In genomic region chr7:103813766-103814165, GRCm38 (mm10) we compare ENCODE assay signal across 8 mouse cellular contexts. TPM values are rescaled to one million over a fixed set of nuclear protein-coding genes. Genes with fewer than 3 reads are reported as not detected.
DNase-seq lines count a peak whose midpoint lies in the region; ATAC-seq lines count a peak whose summit lies in the region.

TSS of gene Hbb-bt (minus strand) at chr7:103813996.

- DNase-seq in left cerebral cortex, adult 18-20 months (ENCODE audit: low spot score in 2 of 2), result no peak
- DNase-seq in left cerebral cortex, postnatal 4 days, result no peak
- DNase-seq in yolk sac, embryonic 10.5 days (ENCODE audit: low spot score), result no peak
- no peak for DNase-seq in ovary, postnatal 36 days (ENCODE audit: low spot score)

- H3K36me3 ChIP-seq in embryonic facial prominence, embryonic 13.5 days, result no peaks in the 10 kb centered on the region
- no peaks in the 10 kb centered on the region for H3K36me3 ChIP-seq in heart, embryonic 16.5 days (ENCODE audit: control insufficient read depth, insufficient read depth)
- H3K36me3 ChIP-seq in limb, embryonic 12.5 days, result no peaks in the 10 kb centered on the region

- WGBS in embryonic facial prominence, embryonic 13.5 days, result 90% methylated on average over 3 of the region's 3 CpGs
- WGBS in heart, embryonic 16.5 days, result 80% methylated on average over 3 of the region's 3 CpGs
- 78% methylated on average over 3 of the region's 3 CpGs for WGBS in limb, embryonic 12.5 days

- no peak within 1 kb of the TSS for H3K9ac ChIP-seq in embryonic facial prominence, embryonic 13.5 days
- H3K9ac ChIP-seq in heart, embryonic 16.5 days (ENCODE audit: low read length), result no peak within 1 kb of the TSS
- H3K9ac ChIP-seq in limb, embryonic 12.5 days (replicated peaks), result no peak within 1 kb of the TSS

- intact Hi-C loops in left cerebral cortex, postnatal 4 days (cut with DNase I), result no loop called here

- H3K27ac ChIP-seq in embryonic facial prominence, embryonic 13.5 days, result no peak within 1 kb of the TSS
- H3K27ac ChIP-seq in heart, embryonic 16.5 days (ENCODE audit: low read length), result no peak within 1 kb of the TSS
- no peak within 1 kb of the TSS for H3K27ac ChIP-seq in limb, embryonic 12.5 days

- no peaks in the 10 kb centered on the region for H3K9me3 ChIP-seq in embryonic facial prominence, embryonic 13.5 days
- no peaks in the 10 kb centered on the region for H3K9me3 ChIP-seq in heart, embryonic 16.5 days (replicated peaks; ENCODE audit: control insufficient read depth, low read length)
- no peaks in the 10 kb centered on the region for H3K9me3 ChIP-seq in limb, embryonic 12.5 days

- no peak for ATAC-seq in embryonic facial prominence, embryonic 13.5 days (ENCODE audit: insufficient number of reproducible peaks, insufficient read depth, low FRiP score, low TSS enrichment, low read depth)
- ATAC-seq in heart, embryonic 16.5 days (replicated peaks; ENCODE audit: extremely low read depth, insufficient read depth, low FRiP score), result no peak
- ATAC-seq in limb, embryonic 12.5 days (ENCODE audit: insufficient number of reproducible peaks, insufficient read depth, low FRiP score, low TSS enrichment, low read depth), result no peak
- no peak for ATAC-seq in neutrophil, adult 5-6 weeks (ENCODE audit: extremely low read depth, insufficient number of reproducible peaks, low FRiP score, poor library complexity, severe bottlenecking)

- no peak within 1 kb of the TSS for H3K4me3 ChIP-seq in embryonic facial prominence, embryonic 13.5 days
- no peak within 1 kb of the TSS for H3K4me3 ChIP-seq in heart, embryonic 16.5 days (ENCODE audit: low read length)
- H3K4me3 ChIP-seq in limb, embryonic 12.5 days (replicated peaks), result no peak within 1 kb of the TSS

- H3K4me2 ChIP-seq in embryonic facial prominence, embryonic 13.5 days, result no peak within 1 kb of the TSS
- no peak within 1 kb of the TSS for H3K4me2 ChIP-seq in heart, embryonic 16.5 days (ENCODE audit: low read depth, low read length)
- no peak within 1 kb of the TSS for H3K4me2 ChIP-seq in limb, embryonic 12.5 days

- no peaks in the 10 kb centered on the region for H3K27me3 ChIP-seq in embryonic facial prominence, embryonic 13.5 days
- no peaks in the 10 kb centered on the region for H3K27me3 ChIP-seq in heart, embryonic 16.5 days (ENCODE audit: control insufficient read depth, insufficient read depth, low read length)
- no peaks in the 10 kb centered on the region for H3K27me3 ChIP-seq in limb, embryonic 12.5 days

- H3K4me1 ChIP-seq in embryonic facial prominence, embryonic 13.5 days, result no peaks in the 10 kb centered on the region
- H3K4me1 ChIP-seq in heart, embryonic 16.5 days (ENCODE audit: control insufficient read depth, insufficient read depth, low read length), result no peaks in the 10 kb centered on the region
- no peaks in the 10 kb centered on the region for H3K4me1 ChIP-seq in limb, embryonic 12.5 days (replicated peaks)

RNA-seq across cellular contexts. Expression of gene Hbb-bt, which starts in this region (rescaled TPM):
- total RNA-seq in left cerebral cortex, adult 18-20 months (2021), result 10 to 100 TPM; 40.8 to 52.6 TPM
- 10 to 100 TPM in 1 of 2 experiments, 1 to 10 TPM in 1; 8.8 to 20.4 TPM for total RNA-seq in left cerebral cortex, postnatal 4 days (2021)
- polyA plus RNA-seq in embryonic facial prominence, embryonic 13.5 days (2015; fragmentation: Nextera tagmentation; extraction: Ambion mirVana), result 1,311 and 2,074 TPM in 2 replicates
- 7,811 and 8,208 TPM in 2 replicates for polyA plus RNA-seq in heart, embryonic 16.5 days (2015; fragmentation: Nextera tagmentation; extraction: Ambion mirVana)
- 836 and 850 TPM in 2 replicates for polyA plus RNA-seq in limb, embryonic 12.5 days (2016; fragmentation: Nextera tagmentation; extraction: Ambion mirVana)
- total RNA-seq in neutrophil, adult 5-6 weeks (2017), result 1,968 and 2,313 TPM in 2 replicates

Comparison
In these comparisons a context has a peak if more than half of its experiments do, and no peak if none do; other contexts are left out.
1. RNA of gene Hbb-bt (total RNA-seq): 1,968 to 2,313 TPM in neutrophil, adult 5-6 weeks; 40.8 to 52.6 TPM in left cerebral cortex, adult 18-20 months and 8.8 to 20.4 TPM in left cerebral cortex, postnatal 4 days; every median in the first group is over 10 times any median in the second.